Mouse (Mus musculus): ENCODE measurements around the gene Fam221b.

Fam221b gene

DNA sequence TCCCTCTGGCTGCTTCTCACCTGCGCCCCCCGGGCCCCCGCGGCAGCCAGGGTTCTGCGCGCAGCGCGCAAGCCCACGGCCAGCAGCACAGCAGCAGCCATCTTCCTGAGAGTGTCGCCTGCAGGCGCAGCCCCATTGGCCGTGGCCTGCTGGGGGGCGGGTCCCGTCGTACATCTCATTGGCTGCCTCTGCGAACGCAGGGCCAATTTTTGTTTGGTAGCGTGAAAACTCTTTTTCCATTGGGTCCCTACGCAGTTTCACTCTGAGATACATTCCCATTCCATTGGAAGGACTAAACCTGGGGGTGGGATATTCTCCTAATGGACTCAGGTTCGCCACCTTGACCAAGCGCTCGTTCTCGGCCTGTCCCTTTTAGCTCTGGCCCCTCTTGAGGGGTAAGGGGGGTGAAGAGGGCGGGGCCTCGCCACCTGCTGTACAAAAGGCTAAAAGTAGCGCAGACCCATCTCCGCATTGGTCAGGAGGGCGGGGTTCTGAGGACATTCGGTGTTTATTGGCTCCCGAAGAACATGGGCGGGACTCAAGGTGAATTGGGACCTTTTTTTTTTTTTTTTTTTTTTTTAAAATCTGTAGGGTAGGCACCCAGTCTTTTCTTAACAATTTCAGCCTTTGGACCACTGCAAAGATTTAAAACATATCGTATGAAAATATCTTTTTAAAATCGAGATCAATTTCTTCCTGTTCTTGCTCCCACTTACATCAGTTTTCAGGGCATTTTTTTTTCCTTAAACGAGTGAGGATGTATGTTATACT is 12.4 kb downstream of the Fam221b start, which contains the start of gene Hint2:
Hint2 (minus strand) TSS at position 128 of the 771 bp plus-strand sequence.
- DNase-seq (ENCODE audit: low read depth): peak; percentile 91

- DNase-seq (ENCODE audit: low read depth): no peak
Observed at GRCm38 (mm10) chr4:43655656-43656338, 13.1 kb downstream of the Fam221b start.

- DNase-seq (ENCODE audit: low read depth): peak; percentile 55
Observed at GRCm38 (mm10) chr4:43653161-43654015, 15.6 kb downstream of the Fam221b start, which contains the start of gene Spag8. Gene Spag8, minus strand, starts transcription at chr4:43653594.

DNA sequence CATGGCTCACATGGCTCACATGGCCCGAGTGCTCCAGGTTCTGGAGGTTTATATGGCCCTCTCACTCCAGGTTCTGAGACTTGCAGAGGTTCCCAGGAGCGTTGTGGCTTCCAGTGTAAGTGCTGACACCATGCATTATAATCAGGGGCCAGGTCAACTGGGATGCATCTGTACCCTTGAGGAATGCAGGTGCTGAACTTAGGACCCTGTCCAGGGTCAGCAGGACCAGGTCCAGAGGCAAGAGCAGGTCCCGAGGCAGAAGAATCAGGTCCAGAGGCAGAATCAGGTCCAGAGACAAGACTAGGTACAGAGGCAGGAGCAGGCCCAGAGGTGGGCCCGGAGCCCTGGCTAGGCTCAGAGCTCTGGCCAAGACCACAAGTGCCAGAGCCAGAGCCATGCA is 16.2 kb downstream of the Fam221b start:
- DNase-seq (ENCODE audit: low read depth): no peak

- DNase-seq (ENCODE audit: low read depth): no peak
Observed at GRCm38 (mm10) chr4:43649783-43650182, 19.2 kb downstream of the Fam221b start.

- no peak for DNase-seq (ENCODE audit: low read depth)
Observed at GRCm38 (mm10) chr4:43640491-43640890, 28.5 kb downstream of the Fam221b start.

DNA sequence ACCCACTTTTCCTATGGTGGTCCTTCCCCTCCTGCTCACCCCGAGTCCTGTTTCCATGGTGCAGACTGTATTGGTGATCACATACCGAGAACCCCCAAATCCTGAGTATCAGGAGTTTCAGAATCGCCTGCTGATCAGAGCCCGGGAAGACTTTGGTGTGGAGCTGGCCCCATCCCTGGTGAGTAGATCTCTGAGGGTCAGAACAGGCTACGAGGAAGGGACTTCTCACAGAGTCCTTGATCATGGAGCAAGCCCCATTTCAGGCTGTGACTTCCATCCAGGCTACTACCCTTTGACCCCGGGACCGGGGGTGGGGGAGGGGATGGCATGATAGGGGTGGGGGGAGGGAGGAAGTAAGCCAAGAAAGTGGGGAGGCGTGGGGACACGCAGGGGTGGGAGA is 28.9 kb downstream of the Fam221b start:
- DNase-seq (ENCODE audit: low read depth): no peak

- DNase-seq (ENCODE audit: low read depth): no peak
Observed at GRCm38 (mm10) chr4:43636751-43637150, 32.2 kb downstream of the Fam221b start.

DNA sequence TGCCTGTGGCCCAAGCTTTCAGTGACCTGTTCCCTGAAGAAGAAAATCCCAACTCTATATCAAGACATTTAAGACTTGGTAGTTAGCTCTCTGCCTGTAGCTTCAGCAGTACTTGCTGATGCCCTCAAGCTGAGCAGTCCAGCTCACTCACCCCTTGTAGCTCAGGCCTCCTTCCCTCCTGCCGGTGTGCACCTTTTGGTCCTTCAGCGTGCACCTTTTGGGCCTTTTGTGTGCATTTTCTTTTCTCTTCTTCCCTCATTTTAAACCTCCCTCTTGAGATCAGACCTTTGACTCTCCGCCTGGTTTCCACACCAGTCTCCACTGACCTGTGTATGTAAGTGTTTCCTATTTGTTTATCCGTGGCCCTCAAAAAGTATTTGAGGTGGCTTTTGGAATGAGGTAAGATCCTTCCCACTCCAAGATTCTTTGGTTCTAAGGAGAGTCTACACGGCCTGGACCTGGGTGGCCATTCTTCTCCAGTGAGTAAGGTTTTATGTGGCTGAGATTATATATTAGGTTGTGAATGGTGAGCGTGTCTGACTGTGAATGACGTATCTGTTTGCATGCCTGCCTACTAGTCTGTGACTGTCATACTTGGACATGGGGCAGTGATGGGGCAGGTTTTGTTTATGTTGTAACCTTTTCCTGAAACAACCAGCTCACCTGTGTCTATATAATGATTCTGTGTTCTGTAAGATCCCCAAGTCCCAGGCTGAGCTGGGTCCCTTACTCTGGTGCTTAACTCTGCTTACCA is 34.1 kb downstream of the Fam221b start:
- no peak for DNase-seq (ENCODE audit: low read depth)

- no peak for DNase-seq (ENCODE audit: low read depth)
Observed at GRCm38 (mm10) chr4:43633736-43634135, 35.2 kb downstream of the Fam221b start.

DNA sequence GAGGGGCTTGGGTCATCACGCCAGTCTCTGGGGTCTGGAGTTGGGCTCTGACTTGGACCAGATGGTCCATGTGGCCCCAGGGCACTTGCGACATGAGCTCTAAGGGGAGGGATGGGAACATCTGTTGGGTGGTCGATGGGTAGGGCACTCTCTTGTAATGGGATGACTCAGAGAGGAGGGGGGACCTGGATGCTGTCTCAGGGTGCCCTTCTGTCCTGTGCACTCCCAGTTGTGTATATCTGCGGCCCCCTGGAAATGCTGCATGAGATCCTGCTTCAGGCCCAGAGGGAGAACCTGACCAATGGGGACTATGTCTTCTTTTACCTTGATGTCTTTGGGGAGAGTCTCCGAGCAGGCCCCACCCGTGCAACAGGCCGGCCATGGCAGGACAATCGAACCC is 35.6 kb downstream of the Fam221b start:
- no peak for DNase-seq (ENCODE audit: low read depth)

- no peak for DNase-seq (ENCODE audit: low read depth)
Observed at GRCm38 (mm10) chr4:43631956-43632920, 36.7 kb downstream of the Fam221b start.

- DNase-seq (ENCODE audit: low read depth): no peak
Observed at GRCm38 (mm10) chr4:43631046-43631955, 37.6 kb downstream of the Fam221b start, which contains the start of gene Npr2. Gene Npr2, plus strand, starts transcription at chr4:43631935.

GRCm38 (mm10) chr4:43630671-43631045 is 38.3 kb downstream of the Fam221b start:
- DNase-seq (ENCODE audit: low read depth): no peak

DNA sequence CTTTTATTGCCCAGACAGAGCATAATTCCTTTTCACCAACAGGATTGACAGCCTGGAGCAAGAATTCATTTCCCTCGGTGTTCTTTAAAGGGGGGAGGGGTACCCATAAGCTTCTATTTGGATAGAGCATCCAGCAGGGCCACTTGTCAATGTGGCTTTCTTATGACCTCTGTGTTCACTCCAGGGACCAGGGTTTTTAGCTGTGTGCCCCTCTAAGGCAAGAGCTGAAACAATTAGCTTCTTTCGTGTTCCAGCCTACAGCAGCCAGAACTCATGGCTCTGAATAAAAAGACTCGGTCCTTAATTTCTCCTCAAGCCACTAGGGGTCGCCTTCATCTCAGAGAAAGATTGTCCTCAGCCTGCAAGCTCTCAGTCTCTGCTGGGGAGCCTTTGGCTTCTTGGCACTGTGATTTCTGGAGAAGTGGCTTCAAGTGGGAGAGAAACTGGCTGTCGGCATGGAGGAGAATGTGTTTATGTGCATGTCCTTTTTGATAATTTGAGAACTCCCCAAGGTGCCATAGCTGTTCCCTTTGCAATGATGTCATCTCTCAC is 38.8 kb downstream of the Fam221b start:
- peak; percentile 75 for DNase-seq (ENCODE audit: low read depth)

DNA sequence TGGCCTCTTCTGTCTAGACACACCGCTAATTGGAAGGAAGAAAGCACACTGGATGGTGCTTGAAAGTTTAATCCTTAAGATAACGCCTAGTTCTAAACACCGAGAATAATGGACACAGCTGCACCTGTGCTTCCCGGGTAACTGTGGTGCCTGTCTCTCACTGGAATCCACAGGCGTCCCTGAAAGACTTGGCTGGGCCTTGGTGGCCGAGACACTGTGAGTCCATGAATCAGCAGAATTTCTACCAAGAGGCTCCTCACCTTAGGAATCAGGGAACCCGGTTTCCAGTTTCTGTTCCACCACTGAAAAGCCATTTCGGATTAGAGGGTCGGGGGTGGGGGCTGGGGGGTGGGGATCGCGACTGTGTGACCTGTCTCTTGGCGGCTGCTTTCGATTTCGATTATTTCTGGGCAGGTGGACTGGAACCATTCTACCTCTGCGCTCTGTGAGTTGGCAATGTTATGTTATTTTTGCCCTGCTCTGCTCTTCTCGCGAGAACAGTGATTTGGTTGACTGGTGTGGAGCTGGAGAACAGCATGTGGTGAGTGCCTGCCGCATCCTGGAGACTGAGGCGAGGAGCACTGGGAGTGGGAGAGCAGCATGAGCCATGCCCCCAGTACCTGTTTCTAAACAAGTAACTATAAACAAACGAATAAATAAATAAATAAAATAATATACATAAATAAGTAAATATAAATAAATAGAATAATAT is 39.7 kb downstream of the Fam221b start:
- no peak for DNase-seq (ENCODE audit: low read depth)

GRCm38 (mm10) chr4:43620146-43620778 is 48.7 kb downstream of the Fam221b start:
- no peak for DNase-seq (ENCODE audit: low read depth)
